Mouse (Mus musculus) embryonic facial prominence, embryonic 11.5 days (tissue): Measurements from ENCODE around the gene Npy1r. TPM values are rescaled to one million over a fixed set of nuclear protein-coding genes. Genes with fewer than 3 reads are reported as not detected.

ENCODE experiments used
- ATAC-seq: fragments of 200-750 bp; cut with Nextera tagmentation; replicated peaks from 2 replicates; pipeline ENCODE4 v1.8.0; 2017; ENCODE audit warnings: low read depth; ENCODE audit not compliant: insufficient number of reproducible peaks, low FRiP score, low TSS enrichment
- DNase-seq: peaks from one replicate; pipeline ENCODE4 v3.0.0-alpha.2; 2015; ENCODE audit warnings: low spot score
- H3K27ac ChIP-seq: fragments of 300-500 bp; sonication (generic); replicated peaks from 2 replicates; pipeline ENCODE4 v1.5.1; 2014; ENCODE audit warnings: mild to moderate bottlenecking, low read depth, low read length, control low read depth
- H3K27me3 ChIP-seq: fragments of 300-500 bp; sonication (generic); 2 replicates; pipeline ENCODE4 v1.6.1; 2014; ENCODE audit warnings: mild to moderate bottlenecking, low read length, moderate library complexity, mixed read lengths; ENCODE audit not compliant: control insufficient read depth, insufficient read depth
- H3K36me3 ChIP-seq: fragments of 300-500 bp; sonication (generic); replicated peaks from 2 replicates; pipeline ENCODE4 v1.6.1; 2014; ENCODE audit warnings: low read depth, mild to moderate bottlenecking, low read length, moderate library complexity, mixed read lengths; ENCODE audit not compliant: control insufficient read depth, insufficient read depth
- H3K4me1 ChIP-seq: fragments of 300-500 bp; sonication (generic); 2 replicates; pipeline ENCODE4 v1.6.1; 2014; ENCODE audit warnings: low read length, mixed read lengths; ENCODE audit not compliant: control insufficient read depth, insufficient read depth
- H3K4me2 ChIP-seq: fragments of 300-500 bp; sonication (generic); 2 replicates; pipeline ENCODE4 v1.6.1; 2014; ENCODE audit warnings: low read depth, mild to moderate bottlenecking, control low read depth, low read length, moderate library complexity
- H3K4me3 ChIP-seq: fragments of 300-500 bp; sonication (generic); 2 replicates; pipeline ENCODE4 v1.5.1; 2014; ENCODE audit warnings: low read depth, low read length, control low read depth
- H3K9ac ChIP-seq: fragments of 300-500 bp; sonication (generic); replicated peaks from 2 replicates; pipeline ENCODE4 v1.6.1; 2014; ENCODE audit warnings: mild to moderate bottlenecking, control low read depth, low read length
- H3K9me3 ChIP-seq: fragments of 300-500 bp; sonication (generic); replicated peaks from 2 replicates; pipeline ENCODE4 v1.6.1; 2016; ENCODE audit warnings: mild to moderate bottlenecking, low read length, inconsistent platforms, mixed read lengths; ENCODE audit not compliant: control insufficient read depth
- WGBS: fragments of 180-500 bp; shearing (Covaris S2); extraction: QIAGEN DNeasy Blood & Tissue Kit; methylation state at CpG from one replicate; pipeline ENCODE4 v1.1.7; 2014; 5-methylcytosine and 5-hydroxymethylcytosine counted together
- polyA plus RNA-seq: library from polyadenylated mRNA; unstranded; fragments of >200 nt; fragmentation: Nextera tagmentation; extraction: Ambion mirVana; gene quantifications from 2 replicates; pipeline ENCODE4 v1.2.1, GENCODE M21; 2014

Gene Npy1r
- polyA plus RNA-seq, 1 experiment from 2014 or later = 0.77 TPM

DNA sequence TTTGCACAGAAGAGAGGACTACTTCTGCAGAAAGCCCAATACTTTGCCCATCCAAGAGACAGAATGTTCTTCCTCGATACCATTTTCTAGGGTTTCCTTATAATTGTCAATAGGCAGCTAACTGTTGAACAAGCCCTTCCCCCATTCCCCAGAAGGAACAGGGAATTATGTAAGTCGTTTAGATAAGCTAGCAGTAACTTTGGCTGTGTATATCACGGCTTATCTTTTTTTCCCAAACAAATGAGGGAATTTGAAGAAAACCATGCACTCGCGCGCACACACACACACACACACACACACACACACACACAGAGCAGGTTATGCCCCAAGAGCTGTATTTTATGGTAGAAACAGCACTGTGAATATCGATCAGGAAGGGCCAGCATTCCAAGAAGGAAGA is 1.8 kb downstream of the Npy1r start:
- Histone ChIP-seq H3K9me3 (no peaks in the 10 kb centered on the region), H3K27me3 (peaks cover 3% of the 10 kb centered on the region; the same call in 1 of the 2 replicates), H3K9ac (no peak overlapping the region), H3K4me1 (no peaks in the 10 kb centered on the region), H3K27ac (no peak overlapping the region), H3K4me2 (no peak overlapping the region), H3K4me3 (no peak overlapping the region), H3K36me3 (no peaks in the 10 kb centered on the region)
- no peak for ATAC-seq
- 73% methylated on average over 7 of the region's 7 CpGs for WGBS
- no peak for DNase-seq

DNA sequence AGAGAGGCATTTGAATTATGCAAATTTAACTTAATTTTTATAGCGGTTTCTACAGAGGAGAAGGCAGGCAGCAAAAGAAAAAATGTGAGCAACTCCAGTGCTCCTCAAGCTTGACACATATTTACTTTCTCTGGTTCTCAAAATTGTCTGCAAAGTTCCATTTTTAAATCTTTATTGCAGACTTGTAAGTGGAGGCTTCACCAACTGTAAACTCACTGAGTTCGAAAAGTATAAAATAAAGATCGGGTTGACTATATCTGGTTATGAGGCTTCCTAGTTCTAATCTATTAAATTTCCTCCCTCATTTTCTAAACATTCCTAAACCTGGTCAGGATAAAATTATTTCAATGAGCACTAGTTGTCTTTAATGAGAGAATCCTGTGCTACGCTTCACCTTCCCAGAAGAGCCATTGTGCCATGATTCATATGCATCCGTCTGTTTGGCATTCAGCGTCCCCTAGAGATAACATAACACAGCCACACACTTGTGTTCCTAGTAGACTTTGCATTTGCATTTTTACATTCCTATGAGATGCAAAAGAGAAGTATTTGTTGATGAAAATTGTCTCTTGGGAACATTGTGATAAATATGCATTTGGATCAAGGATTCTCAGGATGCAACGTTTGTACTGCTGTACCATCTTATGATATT is 17.5 kb downstream of the Npy1r start:
- no peaks in the 10 kb centered on the region for H3K4me1 ChIP-seq
- 89% methylated on average over 7 of the region's 7 CpGs for WGBS
- ATAC-seq (no peak), DNase-seq (no peak)
- H3K27me3 ChIP-seq = no peaks in the 10 kb centered on the region
- H3K4me2 ChIP-seq = no peak overlapping the region
- no peak overlapping the region for H3K27ac ChIP-seq
- no peaks in the 10 kb centered on the region for H3K36me3 ChIP-seq
- no peak overlapping the region for H3K9ac ChIP-seq
- H3K4me3 ChIP-seq = no peak overlapping the region
- no peaks in the 10 kb centered on the region for H3K9me3 ChIP-seq

DNA sequence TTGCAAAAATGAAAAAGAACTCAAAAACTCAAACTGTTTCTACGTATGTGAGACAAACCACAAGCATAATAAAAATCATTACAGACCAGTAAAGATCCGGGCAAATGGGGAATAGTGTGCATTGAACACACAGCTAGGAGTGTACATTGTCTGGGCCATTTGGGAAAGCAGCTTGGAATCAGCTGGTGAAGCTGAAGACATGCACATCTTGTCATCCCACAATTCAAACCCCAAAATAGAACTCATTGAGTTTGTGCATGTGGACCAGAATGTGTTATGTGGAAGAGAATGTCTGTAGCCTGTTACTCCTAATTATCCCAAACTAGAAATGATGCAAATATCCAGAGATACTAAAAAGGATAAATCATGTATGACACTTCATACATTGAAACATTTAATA is 25.8 kb downstream of the Npy1r start:
- no peak for DNase-seq
- 80% methylated on average over 2 of the region's 2 CpGs for WGBS
- Histone ChIP-seq H3K4me3 (no peak overlapping the region), H3K27me3 (no peaks in the 10 kb centered on the region), H3K27ac (no peak overlapping the region), H3K4me2 (no peak overlapping the region), H3K4me1 (no peaks in the 10 kb centered on the region), H3K9ac (no peak overlapping the region), H3K9me3 (no peaks in the 10 kb centered on the region), H3K36me3 (no peaks in the 10 kb centered on the region)
- ATAC-seq = no peak

DNA sequence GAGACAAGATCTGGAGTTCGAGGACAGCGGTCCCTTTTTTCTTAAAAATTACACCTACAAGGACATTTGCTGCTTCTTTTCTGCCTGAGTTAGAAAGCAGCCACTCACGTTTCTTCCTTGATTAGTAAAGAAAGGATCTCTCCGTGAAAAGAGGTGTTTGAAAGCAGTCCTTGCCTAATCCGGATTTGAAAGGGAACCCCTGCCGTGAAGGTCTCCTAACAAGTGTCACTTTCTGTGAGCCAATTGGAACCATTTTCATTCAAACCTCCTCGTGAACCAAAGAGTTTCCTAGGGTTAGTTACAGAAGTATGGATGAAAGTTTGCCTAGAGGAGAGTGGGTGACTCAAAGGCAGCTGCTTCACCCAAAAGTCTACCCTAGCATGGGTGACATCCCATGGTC is 32.5 kb downstream of the Npy1r start:
- DNase-seq (no peak), ATAC-seq (no peak)
- H3K9ac ChIP-seq = no peak overlapping the region
- H3K4me1 ChIP-seq = no peaks in the 10 kb centered on the region
- no peak overlapping the region for H3K27ac ChIP-seq
- no peaks in the 10 kb centered on the region for H3K9me3 ChIP-seq
- H3K27me3 ChIP-seq = no peaks in the 10 kb centered on the region
- WGBS = 22% methylated on average over 7 of the region's 7 CpGs
- H3K4me2 ChIP-seq = no peak overlapping the region
- H3K4me3 ChIP-seq = no peak overlapping the region
- H3K36me3 ChIP-seq = no peaks in the 10 kb centered on the region

DNA sequence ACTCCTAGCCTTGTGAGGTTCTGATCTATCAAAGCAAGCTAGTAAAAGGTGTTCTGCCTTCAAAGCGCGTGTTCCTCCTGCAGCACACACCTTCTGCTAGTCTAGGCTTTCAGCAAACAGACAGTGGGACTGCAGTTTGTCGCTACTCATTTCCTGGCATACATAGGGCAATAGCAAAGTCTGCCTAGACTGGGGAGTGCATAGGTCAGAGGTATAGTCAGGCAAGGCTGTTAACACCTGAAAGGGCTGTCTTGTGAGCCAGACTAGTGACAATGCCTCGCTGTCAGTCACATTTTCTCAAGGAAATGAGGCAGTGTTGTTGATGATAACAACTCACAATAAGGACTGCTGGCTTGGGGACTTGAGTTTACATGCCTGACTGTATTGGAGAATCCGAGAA is 35.0 kb downstream of the Npy1r start:
- Histone ChIP-seq H3K9ac (no peak overlapping the region), H3K4me2 (no peak overlapping the region), H3K4me1 (no peaks in the 10 kb centered on the region), H3K9me3 (no peaks in the 10 kb centered on the region), H3K36me3 (no peaks in the 10 kb centered on the region), H3K27me3 (no peaks in the 10 kb centered on the region), H3K27ac (no peak overlapping the region), H3K4me3 (no peak overlapping the region)
- DNase-seq = no peak
- ATAC-seq = no peak
- WGBS = 40% methylated on average over 5 of the region's 5 CpGs

DNA sequence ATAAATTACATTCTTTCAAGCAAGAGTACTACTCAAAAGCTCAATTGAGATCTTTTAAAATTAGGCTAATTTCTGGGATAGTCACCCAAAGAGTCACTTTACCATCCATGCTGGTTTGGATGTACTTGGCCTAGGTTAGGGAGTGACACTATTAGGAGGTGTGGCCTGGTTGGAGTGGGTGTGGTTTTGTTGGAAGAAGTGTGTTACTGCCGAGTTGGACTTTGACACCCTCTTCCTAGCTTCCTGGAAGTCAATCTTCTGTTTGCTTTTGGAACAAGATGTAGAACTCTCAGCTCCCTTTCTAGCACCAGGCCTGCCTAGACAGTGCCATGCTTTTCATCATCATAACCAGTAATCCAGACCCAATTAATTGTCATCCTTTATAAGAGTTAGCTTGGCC is 45.4 kb downstream of the Npy1r start:
- Histone ChIP-seq H3K9ac (no peak overlapping the region), H3K9me3 (no peaks in the 10 kb centered on the region), H3K4me1 (no peaks in the 10 kb centered on the region), H3K27ac (no peak overlapping the region), H3K36me3 (no peaks in the 10 kb centered on the region), H3K4me3 (no peak overlapping the region), H3K27me3 (no peaks in the 10 kb centered on the region), H3K4me2 (no peak overlapping the region)
- 57% methylated on average over 1 of the region's 1 CpGs for WGBS
- ATAC-seq = no peak
- no peak for DNase-seq

DNA sequence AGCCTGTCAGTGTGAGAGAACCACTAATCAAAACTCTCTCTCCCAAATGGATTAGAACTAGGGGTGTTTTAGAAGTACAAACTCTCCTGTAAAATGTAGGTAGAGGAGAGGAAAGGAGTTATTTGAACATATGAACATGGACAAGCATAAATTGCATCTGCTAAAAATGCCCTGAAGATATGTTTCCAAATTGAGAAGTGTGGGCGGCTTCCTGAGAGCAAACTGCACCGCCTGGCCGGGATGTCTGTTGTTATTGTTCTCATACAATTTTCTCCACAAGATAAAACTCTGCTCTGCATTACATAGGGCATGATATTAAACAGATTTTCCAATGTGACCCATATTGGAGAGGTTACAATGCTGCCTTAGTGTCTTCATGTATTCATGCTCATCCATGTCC is 48.6 kb downstream of the Npy1r start:
- H3K9ac ChIP-seq = no peak overlapping the region
- H3K4me2 ChIP-seq = no peak overlapping the region
- H3K36me3 ChIP-seq = no peaks in the 10 kb centered on the region
- ATAC-seq (no peak), DNase-seq (no peak)
- 85% methylated on average over 3 of the region's 3 CpGs for WGBS
- H3K4me1 ChIP-seq = no peaks in the 10 kb centered on the region
- H3K27me3 ChIP-seq = no peaks in the 10 kb centered on the region
- H3K9me3 ChIP-seq = no peaks in the 10 kb centered on the region
- H3K4me3 ChIP-seq = no peak overlapping the region
- H3K27ac ChIP-seq = no peak overlapping the region

DNA sequence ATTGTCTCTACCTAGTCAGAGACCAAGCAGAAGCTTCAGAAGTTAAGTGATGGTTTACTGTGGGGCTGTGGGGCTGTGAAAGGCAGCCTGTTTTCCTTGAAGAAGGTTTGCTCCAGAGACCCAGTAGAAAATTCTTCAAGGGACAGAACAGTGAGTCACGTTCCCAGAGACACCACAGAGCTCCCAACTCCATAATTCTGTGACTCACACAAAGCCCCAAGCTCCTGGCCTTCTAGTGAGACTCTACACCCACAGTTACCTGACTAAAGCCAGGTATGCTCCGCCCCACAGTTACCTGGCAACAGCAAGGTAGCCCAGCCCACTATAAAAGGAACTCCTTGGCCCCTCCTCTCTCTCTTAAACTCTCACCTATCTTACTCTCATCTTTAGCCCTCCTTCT is 54.6 kb downstream of the Npy1r start:
- 76% methylated on average over 2 of the region's 2 CpGs for WGBS
- no peaks in the 10 kb centered on the region for H3K27me3 ChIP-seq
- H3K27ac ChIP-seq = no peak overlapping the region
- H3K4me2 ChIP-seq = no peak overlapping the region
- DNase-seq = no peak
- ATAC-seq = no peak
- H3K9me3 ChIP-seq = no peaks in the 10 kb centered on the region
- no peak overlapping the region for H3K9ac ChIP-seq
- no peaks in the 10 kb centered on the region for H3K36me3 ChIP-seq
- no peak overlapping the region for H3K4me3 ChIP-seq
- no peaks in the 10 kb centered on the region for H3K4me1 ChIP-seq
